Mouse (Mus musculus) kidney, embryonic 15.5 days (tissue): ENCODE data around the gene Oit3. TPM values are rescaled to one million over a fixed set of nuclear protein-coding genes. Genes with fewer than 3 reads are reported as not detected.

Source experiments
- ATAC-seq: fragments of 200-750 bp; cut with Nextera tagmentation; replicated peaks from 2 replicates; pipeline ENCODE4 v1.8.0; 2017; ENCODE audit warnings: moderate TSS enrichment; ENCODE audit not compliant: low FRiP score
- H3K27ac ChIP-seq: fragments of 300-500 bp; sonication (generic); 2 replicates; pipeline ENCODE4 v1.5.1; 2015; ENCODE audit warnings: mild to moderate bottlenecking, inconsistent platforms
- H3K27me3 ChIP-seq: fragments of 300-500 bp; sonication (generic); 2 replicates; pipeline ENCODE4 v1.6.1; 2015; ENCODE audit warnings: inconsistent platforms
- H3K36me3 ChIP-seq: fragments of 300-500 bp; sonication (generic); 2 replicates; pipeline ENCODE4 v1.6.1; 2015; ENCODE audit warnings: inconsistent platforms
- H3K4me1 ChIP-seq: fragments of 300-500 bp; sonication (generic); 2 replicates; pipeline ENCODE4 v1.6.1; 2015; ENCODE audit warnings: inconsistent platforms
- H3K4me2 ChIP-seq: fragments of 300-500 bp; sonication (generic); 2 replicates; pipeline ENCODE4 v1.6.1; 2015; ENCODE audit warnings: moderate library complexity, mild to moderate bottlenecking, inconsistent platforms
- H3K4me3 ChIP-seq: fragments of 300-500 bp; sonication (generic); replicated peaks from 2 replicates; pipeline ENCODE4 v1.5.1; 2015; ENCODE audit warnings: mild to moderate bottlenecking, inconsistent platforms
- H3K9ac ChIP-seq: fragments of 300-500 bp; sonication (generic); 2 replicates; pipeline ENCODE4 v1.6.1; 2015; ENCODE audit warnings: mild to moderate bottlenecking, inconsistent platforms
- H3K9me3 ChIP-seq: fragments of 300-500 bp; sonication (generic); replicated peaks from 2 replicates; pipeline ENCODE4 v1.6.1; 2016; ENCODE audit warnings: inconsistent platforms
- WGBS: fragments of 180-500 bp; shearing (Covaris S2); methylation state at CpG from one replicate; pipeline ENCODE4 v1.1.7; 2015; ENCODE audit warnings: mixed read lengths; 5-methylcytosine and 5-hydroxymethylcytosine counted together
- polyA plus RNA-seq: library from polyadenylated mRNA; unstranded; fragments of >200 nt; fragmentation: Nextera tagmentation; extraction: Ambion mirVana; gene quantifications from 2 replicates; pipeline ENCODE4 v1.2.1, GENCODE M21; 2015

Oit3 gene
- polyA plus RNA-seq, 1 experiment from 2014 or later: 2.3 TPM

- WGBS: 54% methylated on average over 5 of the region's 5 CpGs
- no peak overlapping the region for H3K4me3 ChIP-seq
- H3K27ac ChIP-seq: no peak overlapping the region
- 0 out of 2 replicates have a peak, but pooled peaks cover 3% of the 10 kb centered on the region for H3K4me1 ChIP-seq
- no peaks in the 10 kb centered on the region for H3K27me3 ChIP-seq
- ATAC-seq: no peak
- no peak overlapping the region for H3K4me2 ChIP-seq
- H3K36me3 ChIP-seq: peaks cover 33% of the 10 kb centered on the region
- H3K9ac ChIP-seq: no peak overlapping the region
- H3K9me3 ChIP-seq: no peaks in the 10 kb centered on the region
These were observed 10.3 kb upstream of the Oit3 start for GRCm38 (mm10) chr10:59451839-59452238.

- H3K9me3 ChIP-seq: no peaks in the 10 kb centered on the region
- H3K36me3 ChIP-seq: peaks cover 13% of the 10 kb centered on the region
- no peak for ATAC-seq
- H3K4me1 ChIP-seq: peaks cover 9% of the 10 kb centered on the region; the same call in 1 of the 2 replicates
- H3K4me3 ChIP-seq: no peak overlapping the region
- 0 out of 2 replicates have a peak, but pooled peaks cover 4% of the 10 kb centered on the region for H3K27me3 ChIP-seq
- no peak overlapping the region for H3K9ac ChIP-seq
- H3K4me2 ChIP-seq: no peak overlapping the region
- 68% methylated on average over 9 of the region's 9 CpGs for WGBS
- H3K27ac ChIP-seq: peak overlapping the region; percentile 15
These were observed 6.0 kb upstream of the Oit3 start for GRCm38 (mm10) chr10:59447546-59447945.

- no peak overlapping the region for H3K4me2 ChIP-seq
- peak overlapping the region; percentile 41; the same call in 1 of the 2 replicates for H3K27ac ChIP-seq
- H3K36me3 ChIP-seq: peaks cover 13% of the 10 kb centered on the region
- H3K4me3 ChIP-seq: no peak overlapping the region
- 0 out of 2 replicates have a peak, but pooled peaks cover 4% of the 10 kb centered on the region for H3K27me3 ChIP-seq
- 78% methylated on average over 10 of the region's 10 CpGs for WGBS
- no peaks in the 10 kb centered on the region for H3K9me3 ChIP-seq
- ATAC-seq: no peak
- H3K4me1 ChIP-seq: peaks cover 10% of the 10 kb centered on the region; the same call in 1 of the 2 replicates
- no peak overlapping the region for H3K9ac ChIP-seq
These were observed 5.4 kb upstream of the Oit3 start for GRCm38 (mm10) chr10:59446911-59447437.

- no peaks in the 10 kb centered on the region for H3K9me3 ChIP-seq
- no peak overlapping the region for H3K4me3 ChIP-seq
- H3K4me2 ChIP-seq: no peak overlapping the region
- no peak for ATAC-seq
- WGBS: 51% methylated on average over 8 of the region's 8 CpGs
- no peak overlapping the region for H3K9ac ChIP-seq
- peaks cover 11% of the 10 kb centered on the region for H3K4me1 ChIP-seq
- H3K36me3 ChIP-seq: 0 out of 2 replicates have a peak, but pooled peaks cover 2% of the 10 kb centered on the region
- no peak overlapping the region for H3K27ac ChIP-seq
- peaks cover 20% of the 10 kb centered on the region for H3K27me3 ChIP-seq
These were observed 3.1 kb upstream of the Oit3 start for GRCm38 (mm10) chr10:59444635-59445034.

GRCm38 (mm10) chr10:59444106-59444505 lies 2.5 kb upstream of the Oit3 start:
- 86% methylated on average over 3 of the region's 3 CpGs for WGBS
- no peaks in the 10 kb centered on the region for H3K36me3 ChIP-seq
- peaks cover 17% of the 10 kb centered on the region for H3K4me1 ChIP-seq
- H3K4me2 ChIP-seq: no peak overlapping the region
- H3K4me3 ChIP-seq: no peak overlapping the region
- peaks cover 20% of the 10 kb centered on the region for H3K27me3 ChIP-seq
- ATAC-seq: no peak
- 0 out of 2 replicates have a peak overlapping the region, but pooled peaks have one; percentile 15 for H3K27ac ChIP-seq
- H3K9me3 ChIP-seq: no peaks in the 10 kb centered on the region
- H3K9ac ChIP-seq: no peak overlapping the region

- Histone ChIP-seq H3K4me2 (no peak overlapping the region), H3K27me3 (peaks cover 25% of the 10 kb centered on the region), H3K9ac (no peak overlapping the region), H3K4me1 (peaks cover 17% of the 10 kb centered on the region), H3K4me3 (no peak overlapping the region), H3K9me3 (no peaks in the 10 kb centered on the region), H3K36me3 (no peaks in the 10 kb centered on the region), H3K27ac (no peak overlapping the region)
- 8% methylated on average over 7 of the region's 7 CpGs for WGBS
- 0 out of 2 replicates have a peak, but pooled peaks have one; percentile 12 for ATAC-seq
These were observed 1.6 kb upstream of the Oit3 start for GRCm38 (mm10) chr10:59443212-59443611.

GRCm38 (mm10) chr10:59440177-59440576 lies 1.4 kb downstream of the Oit3 start:
- peaks cover 49% of the 10 kb centered on the region for H3K27me3 ChIP-seq
- H3K4me1 ChIP-seq: peaks cover 17% of the 10 kb centered on the region
- H3K4me3 ChIP-seq: no peak overlapping the region
- no peaks in the 10 kb centered on the region for H3K9me3 ChIP-seq
- WGBS: 74% methylated on average over 6 of the region's 6 CpGs
- H3K4me2 ChIP-seq: no peak overlapping the region
- no peak for ATAC-seq
- no peak overlapping the region for H3K27ac ChIP-seq
- H3K36me3 ChIP-seq: no peaks in the 10 kb centered on the region
- H3K9ac ChIP-seq: no peak overlapping the region

- WGBS: 36% methylated on average over 5 of the region's 5 CpGs
- no peak overlapping the region for H3K9ac ChIP-seq
- H3K27ac ChIP-seq: 0 out of 2 replicates have a peak overlapping the region, but pooled peaks have one; percentile 32
- no peaks in the 10 kb centered on the region for H3K9me3 ChIP-seq
- peaks cover 17% of the 10 kb centered on the region for H3K4me1 ChIP-seq
- peaks cover 50% of the 10 kb centered on the region for H3K27me3 ChIP-seq
- H3K4me2 ChIP-seq: no peak overlapping the region
- no peak overlapping the region for H3K4me3 ChIP-seq
- no peaks in the 10 kb centered on the region for H3K36me3 ChIP-seq
- no peak for ATAC-seq
These were observed 2.1 kb downstream of the Oit3 start for GRCm38 (mm10) chr10:59439508-59439931.

GRCm38 (mm10) chr10:59438651-59439050 lies 2.9 kb downstream of the Oit3 start:
- Histone ChIP-seq H3K36me3 (no peaks in the 10 kb centered on the region), H3K9me3 (no peaks in the 10 kb centered on the region), H3K4me2 (no peak overlapping the region), H3K27me3 (peaks cover 48% of the 10 kb centered on the region), H3K27ac (no peak overlapping the region), H3K4me1 (peaks cover 17% of the 10 kb centered on the region), H3K4me3 (no peak overlapping the region), H3K9ac (no peak overlapping the region)
- 95% methylated on average over 12 of the region's 12 CpGs for WGBS
- ATAC-seq: no peak

GRCm38 (mm10) chr10:59435746-59436145 lies 5.8 kb downstream of the Oit3 start:
- H3K4me3 ChIP-seq: no peak overlapping the region
- H3K36me3 ChIP-seq: no peaks in the 10 kb centered on the region
- H3K4me2 ChIP-seq: no peak overlapping the region
- peaks cover 7% of the 10 kb centered on the region for H3K4me1 ChIP-seq
- H3K27ac ChIP-seq: no peak overlapping the region
- WGBS: 94% methylated on average over 18 of the region's 18 CpGs
- no peaks in the 10 kb centered on the region for H3K9me3 ChIP-seq
- no peak overlapping the region for H3K9ac ChIP-seq
- ATAC-seq: no peak
- H3K27me3 ChIP-seq: peaks cover 50% of the 10 kb centered on the region

- Histone ChIP-seq H3K4me2 (no peak overlapping the region), H3K9ac (no peak overlapping the region), H3K4me3 (no peak overlapping the region), H3K36me3 (no peaks in the 10 kb centered on the region), H3K27me3 (peaks cover 20% of the 10 kb centered on the region), H3K4me1 (peaks cover 12% of the 10 kb centered on the region), H3K9me3 (no peaks in the 10 kb centered on the region), H3K27ac (no peak overlapping the region)
- ATAC-seq: no peak
- 61% methylated on average over 6 of the region's 6 CpGs for WGBS
These were observed 10.8 kb downstream of the Oit3 start for GRCm38 (mm10) chr10:59430701-59431218.

GRCm38 (mm10) chr10:59429448-59430135 lies 12.0 kb downstream of the Oit3 start:
- Histone ChIP-seq H3K4me3 (no peak overlapping the region), H3K27ac (no peak overlapping the region), H3K9me3 (no peaks in the 10 kb centered on the region), H3K27me3 (peaks cover 13% of the 10 kb centered on the region), H3K36me3 (no peaks in the 10 kb centered on the region), H3K4me2 (no peak overlapping the region), H3K9ac (no peak overlapping the region), H3K4me1 (peaks cover 21% of the 10 kb centered on the region)
- no peak for ATAC-seq
- WGBS: 60% methylated on average over 16 of the region's 16 CpGs
